Mouse (Mus musculus): ENCODE results near the gene Fbxo11. TPM values are rescaled to one million over a fixed set of nuclear protein-coding genes. Genes with fewer than 3 reads are reported as not detected.

Gene Fbxo11
- total and polyA plus RNA-seq, 3 experiments: 9.4 to 91.4 (median 17.5) TPM

GRCm38 (mm10) chr17:88085976-88086375, 20.9 kb upstream of the Fbxo11 start:
- no peak overlapping the region for H3K4me3 ChIP-seq (ENCODE audit: control insufficient read depth in 1 of 2, insufficient read depth in 1 of 2, low read depth in 2 of 2, low read length in 2 of 2)
- DNase-seq (ENCODE audit: low read depth, low spot score): no peak
- H3K27me3 ChIP-seq (ENCODE audit: control insufficient read depth in 1 of 2, insufficient read depth in 2 of 2, low read length in 2 of 2): no peaks in the 10 kb centered on the region
- H3K79me2 ChIP-seq (ENCODE audit: control insufficient read depth, insufficient read depth, low read length, poor library complexity): no peaks in the 10 kb centered on the region
- no peaks in the 10 kb centered on the region for H3K9me3 ChIP-seq (replicated peaks; ENCODE audit: insufficient read depth, low read length)
- H3K9ac ChIP-seq (ENCODE audit: control insufficient read depth, low read depth, low read length, poor library complexity, severe bottlenecking): no peak overlapping the region
- TF ChIP-seq TBP (IDR thresholded peaks at IDR 0.05; ENCODE audit: low read depth, low read length) (no peak), ZKSCAN1 (IDR thresholded peaks at IDR 0.05; ENCODE audit: low read depth, low read length) (no peak), MYC (IDR thresholded peaks at IDR 0.05; ENCODE audit: low read depth, low read length) (no peak), POLR2AphosphoS2 (IDR thresholded peaks at IDR 0.05; ENCODE audit: low read length) (no peak), EP300 (IDR thresholded peaks at IDR 0.05; ENCODE audit: low read depth in 1 of 2, low read length in 2 of 2) (no peak), SIN3A (IDR thresholded peaks at IDR 0.05; ENCODE audit: low read length) (no peak), SMC3 (IDR thresholded peaks at IDR 0.05; ENCODE audit: low read depth, low read length) (peak; percentile 24; the same call in 1 of the 2 replicates), USF1 (IDR thresholded peaks at IDR 0.05; ENCODE audit: low read depth, low read length) (no peak), ZMIZ1 (IDR thresholded peaks at IDR 0.05; ENCODE audit: low read depth, low read length) (no peak), HCFC1 (IDR thresholded peaks at IDR 0.05; ENCODE audit: low read depth, low read length) (no peak), POLR2AphosphoS5 (IDR thresholded peaks at IDR 0.05; ENCODE audit: borderline replicate concordance, low read depth, low read length) (no peak), BHLHE40 (IDR thresholded peaks at IDR 0.05; ENCODE audit: borderline replicate concordance, low read depth, low read length) (no peak), MAZ (IDR thresholded peaks at IDR 0.05; ENCODE audit: low read depth, low read length) (no peak), CTCF (IDR thresholded peaks at IDR 0.05 in 2 of 3, conservative IDR thresholded peaks at IDR 0.05 in 1 of 3; ENCODE audit: control insufficient read depth in 1 of 3, insufficient read depth in 1 of 3, low read depth in 2 of 3, low read length in 3 of 3, poor library complexity in 1 of 3, severe bottlenecking in 1 of 3) (peak in 2 of 3 experiments; percentile 3; a peak in 1 of 6 replicates)
- no peak overlapping the region for H3K27ac ChIP-seq (ENCODE audit: control insufficient read depth, low read depth, low read length)
- H3K4me1 ChIP-seq (ENCODE audit: control insufficient read depth in 1 of 2, insufficient read depth in 2 of 2, low read length in 2 of 2): peaks cover 0 to 5% of the 10 kb centered on the region in 2 experiments; a peak in 1 of 4 replicates
- no peaks in the 10 kb centered on the region for H3K36me3 ChIP-seq (ENCODE audit: control insufficient read depth in 1 of 2, insufficient read depth in 2 of 2, low read length in 2 of 2)

DNA sequence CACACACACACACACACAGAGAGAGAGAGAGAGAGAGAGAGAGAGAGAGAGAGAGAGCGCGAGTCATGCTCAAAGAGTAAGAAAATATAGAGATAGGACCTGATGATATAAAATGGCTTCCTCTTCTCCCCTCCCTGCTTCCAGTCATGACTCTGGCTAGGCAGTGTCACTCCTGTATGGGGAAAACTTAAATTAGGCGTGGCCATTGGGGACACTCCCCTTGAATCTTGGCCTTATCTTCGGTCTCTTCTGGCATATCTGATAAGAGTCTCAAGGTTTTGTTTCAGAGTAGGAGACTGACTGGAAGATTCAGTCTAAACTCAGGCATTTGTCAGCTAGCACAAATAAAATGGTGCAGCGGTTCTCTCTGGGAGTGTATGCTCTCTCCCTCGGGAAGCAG, 16.4 kb upstream of the Fbxo11 start:
- DNase-seq (ENCODE audit: low read depth, low spot score): peak; percentile 34

More for the DNA sequence above, 16.4 kb upstream of the Fbxo11 start:
- no peak overlapping the region for H3K27ac ChIP-seq (ENCODE audit: control insufficient read depth, low read depth, low read length)
- no peak overlapping the region for H3K4me3 ChIP-seq (ENCODE audit: control insufficient read depth in 1 of 2, insufficient read depth in 1 of 2, low read depth in 2 of 2, low read length in 2 of 2)
- no peaks in the 10 kb centered on the region for H3K36me3 ChIP-seq (ENCODE audit: control insufficient read depth in 1 of 2, insufficient read depth in 2 of 2, low read length in 2 of 2)
- no peaks in the 10 kb centered on the region for H3K9me3 ChIP-seq (replicated peaks; ENCODE audit: insufficient read depth, low read length)
- no peaks in the 10 kb centered on the region for H3K79me2 ChIP-seq (ENCODE audit: control insufficient read depth, insufficient read depth, low read length, poor library complexity)
- TF ChIP-seq HCFC1 (IDR thresholded peaks at IDR 0.05; ENCODE audit: low read depth, low read length): no peak
- no peak for TF ChIP-seq SMC3 (IDR thresholded peaks at IDR 0.05; ENCODE audit: low read depth, low read length)
- TF ChIP-seq BHLHE40 (IDR thresholded peaks at IDR 0.05; ENCODE audit: borderline replicate concordance, low read depth, low read length): no peak
- TF ChIP-seq POLR2AphosphoS5 (IDR thresholded peaks at IDR 0.05; ENCODE audit: borderline replicate concordance, low read depth, low read length): no peak
- TF ChIP-seq ZKSCAN1 (IDR thresholded peaks at IDR 0.05; ENCODE audit: low read depth, low read length): no peak
- TF ChIP-seq USF2 (IDR thresholded peaks at IDR 0.05; ENCODE audit: borderline replicate concordance in 1 of 2, insufficient read depth in 1 of 2, low read depth in 1 of 2, low read length in 2 of 2): no peak
- TF ChIP-seq JUND (IDR thresholded peaks at IDR 0.05; ENCODE audit: low read depth, low read length): peak; percentile 68; the same call in 1 of the 2 replicates
- no peak for TF ChIP-seq MYC (IDR thresholded peaks at IDR 0.05; ENCODE audit: low read depth, low read length)
- no peak for TF ChIP-seq NRF1 (IDR thresholded peaks at IDR 0.05; ENCODE audit: insufficient read depth, low read depth, low read length, poor library complexity, severe bottlenecking)
- peak; percentile 48; the same call in 1 of the 2 replicates for TF ChIP-seq GATA1 (IDR thresholded peaks at IDR 0.05; ENCODE audit: low read depth, low read length)
- TF ChIP-seq CHD1 (IDR thresholded peaks at IDR 0.05; ENCODE audit: low read depth, low read length): no peak
- peaks cover 0 to 5% of the 10 kb centered on the region in 2 experiments; a peak in 1 of 4 replicates for H3K4me1 ChIP-seq (ENCODE audit: control insufficient read depth in 1 of 2, insufficient read depth in 2 of 2, low read length in 2 of 2)
- H3K27me3 ChIP-seq (ENCODE audit: control insufficient read depth in 1 of 2, insufficient read depth in 2 of 2, low read length in 2 of 2): no peaks in the 10 kb centered on the region
- no peak overlapping the region for H3K9ac ChIP-seq (ENCODE audit: control insufficient read depth, low read depth, low read length, poor library complexity, severe bottlenecking)

All from MEL (cell line).